Mouse (Mus musculus) natural killer cell, adult 2 months (primary cell): Measurements from ENCODE around the gene Prr9.

ENCODE experiments used
- DNase-seq, 2 experiments: peaks; one replicate each; pipeline ENCODE4 v3.0.0; 2022; ENCODE audit warnings: low spot score in 2 of 2

Gene Prr9

DNA sequence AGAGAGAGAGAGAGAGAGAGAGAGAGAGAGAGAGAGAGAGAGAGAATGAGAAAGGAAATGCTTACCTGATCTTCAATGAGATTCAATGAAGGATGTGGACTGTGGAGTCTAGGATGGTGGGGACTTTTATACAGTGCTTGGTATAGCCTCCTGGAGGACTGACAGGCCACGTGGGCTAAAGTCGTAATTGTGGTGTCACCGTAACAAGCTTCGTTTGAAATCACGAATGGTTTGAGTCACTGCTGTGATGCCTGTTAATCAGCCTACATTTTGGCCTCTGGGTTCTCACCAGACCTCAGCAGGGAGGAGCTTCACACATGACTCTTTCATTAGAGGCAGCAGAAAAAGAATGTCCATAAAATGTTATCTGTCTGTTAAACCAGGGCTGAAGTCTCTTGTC, at the start of gene Prr9:
TSS of gene Prr9 (minus strand) at position 101 of the 400 bp plus-strand sequence.
- no peak for DNase-seq

DNA sequence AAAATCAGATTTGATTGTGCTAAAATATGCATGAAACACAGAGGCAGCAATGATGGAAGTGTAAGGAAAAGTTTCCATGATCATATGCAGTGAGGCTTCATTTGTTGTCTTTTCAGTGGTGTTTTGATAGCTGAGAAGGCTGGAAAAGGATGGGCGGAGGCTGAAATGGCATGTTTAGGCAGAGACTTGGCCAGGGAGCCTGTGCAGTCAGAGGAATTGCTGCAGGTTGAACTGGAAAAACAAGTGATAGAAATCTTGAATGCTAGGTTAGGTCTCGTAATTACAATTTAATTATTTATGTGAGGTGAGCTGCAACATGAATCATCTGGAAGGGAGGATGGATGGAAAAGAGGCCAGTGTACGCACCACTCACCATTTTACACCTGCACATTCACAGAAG, 46.1 kb upstream of the Prr9 start:
- DNase-seq: no peak

DNA sequence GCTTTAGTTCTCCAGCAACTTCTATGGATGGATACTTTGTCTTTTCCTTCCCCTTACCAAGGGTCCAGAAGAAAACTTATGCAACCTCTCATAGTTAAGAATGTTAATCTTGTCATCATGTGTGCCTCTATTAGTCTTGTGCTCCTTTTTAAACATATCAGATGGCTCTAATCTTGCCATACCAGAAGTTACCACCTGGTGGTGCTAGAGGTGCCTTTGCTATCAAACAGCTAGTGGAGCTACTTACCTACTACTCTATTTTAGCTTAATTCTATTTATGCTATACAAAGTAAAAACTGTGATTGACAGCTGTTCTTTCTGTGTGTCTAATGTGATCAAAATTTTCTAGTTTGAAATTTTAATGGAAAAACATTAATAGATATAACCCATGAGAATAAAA, 29.6 kb upstream of the Prr9 start:
- no peak for DNase-seq

DNA sequence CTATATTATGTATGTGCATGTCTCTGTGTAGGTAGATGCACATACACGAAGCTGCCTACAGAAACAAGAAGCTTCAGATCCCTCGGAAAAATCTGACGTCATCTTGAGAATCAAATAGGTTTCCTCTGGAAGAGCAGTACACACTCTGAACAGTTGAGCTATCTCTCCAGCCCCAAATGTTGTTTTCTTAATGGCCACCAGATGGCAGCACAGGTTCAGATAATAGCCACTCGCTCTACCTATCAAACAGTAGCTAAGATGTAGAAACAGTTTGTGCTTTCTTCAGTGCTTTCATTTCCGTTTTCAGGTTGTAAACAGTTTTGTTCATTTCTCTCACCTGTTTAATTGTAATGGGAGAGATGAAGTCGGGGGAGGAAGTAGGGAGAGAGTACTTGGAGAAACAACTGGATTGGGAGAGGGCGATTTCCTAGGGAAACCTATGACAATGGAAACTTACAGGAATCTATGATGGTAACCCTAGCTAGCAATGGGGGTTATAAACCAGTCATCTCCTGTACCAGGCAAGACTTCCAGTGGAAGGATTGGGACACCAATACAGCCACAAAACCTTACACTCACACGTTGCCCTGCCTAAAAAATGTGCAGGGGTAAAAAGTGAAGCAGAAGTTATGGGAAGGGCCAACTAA, 27.0 kb upstream of the Prr9 start:
- DNase-seq: no peak

DNA sequence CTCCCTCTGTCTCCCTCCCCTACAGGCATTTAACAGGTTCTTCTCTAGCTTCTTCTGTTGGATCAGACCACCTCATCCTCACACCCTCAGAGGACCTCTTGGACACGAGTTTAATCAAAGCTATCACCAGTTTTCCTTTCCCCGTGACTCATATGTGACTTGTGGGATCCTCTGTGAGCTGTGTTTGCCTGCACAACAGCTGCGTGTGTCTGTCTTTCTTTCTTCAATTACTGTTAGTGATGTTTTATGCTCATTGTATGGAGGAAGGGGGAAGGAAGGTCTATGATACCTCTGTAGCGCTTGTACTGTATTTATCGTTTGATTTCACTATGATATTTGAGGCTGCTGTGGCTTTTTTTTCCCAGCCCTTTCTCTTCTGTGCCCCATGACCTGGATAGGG, 24.2 kb upstream of the Prr9 start:
- no peak for DNase-seq

DNA sequence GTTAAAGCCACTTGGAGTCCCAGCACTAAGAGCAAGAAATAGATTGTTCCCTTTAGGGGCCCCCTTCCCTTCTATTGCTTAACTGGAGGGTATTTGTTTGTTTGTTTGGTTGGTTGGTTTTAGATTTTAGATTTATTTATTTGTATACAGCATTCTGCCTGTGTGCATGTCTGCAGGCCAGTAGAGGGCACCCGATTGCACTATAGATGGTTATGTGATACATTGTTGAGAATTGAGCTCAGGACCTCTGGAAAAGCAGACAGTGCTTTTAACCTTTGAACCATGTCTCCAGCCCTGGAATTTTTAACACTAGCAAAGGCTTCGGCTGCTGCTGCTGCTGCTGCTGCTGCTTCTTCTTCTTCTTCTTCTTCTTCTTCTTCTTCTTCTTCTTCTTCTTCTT, 23.7 kb upstream of the Prr9 start:
- DNase-seq: no peak

DNA sequence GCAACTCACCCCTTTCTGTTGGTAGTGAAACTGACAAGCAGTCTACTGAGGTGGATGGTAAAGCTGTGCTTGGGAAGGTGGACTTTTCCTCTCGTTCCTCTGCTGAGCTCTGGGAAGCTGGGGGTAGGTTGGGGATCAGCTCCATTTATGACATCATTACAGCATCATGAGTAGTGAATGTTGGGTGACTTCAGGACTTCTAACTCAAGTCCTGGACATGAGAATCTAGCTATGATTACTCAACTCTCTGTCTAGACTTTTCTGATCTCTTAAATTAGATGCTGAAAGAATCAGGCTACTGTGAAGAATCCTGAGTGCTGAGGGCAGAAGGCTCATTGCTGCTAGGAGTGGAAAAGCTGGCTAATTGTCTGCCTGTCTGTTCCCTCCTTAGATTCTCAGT, 18.9 kb upstream of the Prr9 start, which contains the start of gene Lelp1:
TSS of gene Lelp1 (minus strand) at position 101 of the 400 bp plus-strand sequence.
- no peak for DNase-seq

DNA sequence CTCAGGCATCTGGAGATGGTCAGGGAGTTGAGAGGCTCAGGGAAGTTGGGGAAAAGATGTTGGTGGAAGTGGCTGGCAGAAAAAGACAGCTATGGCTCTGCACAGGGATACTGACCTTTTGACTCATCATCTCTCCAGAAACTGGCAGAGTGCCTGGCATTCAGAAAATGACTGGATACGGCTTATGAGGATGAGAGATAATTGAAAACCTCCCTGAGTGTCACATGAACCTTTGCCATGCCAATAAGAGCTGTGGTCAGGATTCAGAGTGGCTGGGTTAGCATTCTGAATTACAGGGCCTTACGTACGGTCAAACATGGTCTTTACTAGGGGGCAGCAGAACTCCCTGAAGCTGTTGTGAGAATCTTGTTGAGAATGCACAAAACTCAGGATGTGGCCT, 2.8 kb downstream of the Prr9 start:
- DNase-seq: no peak

DNA sequence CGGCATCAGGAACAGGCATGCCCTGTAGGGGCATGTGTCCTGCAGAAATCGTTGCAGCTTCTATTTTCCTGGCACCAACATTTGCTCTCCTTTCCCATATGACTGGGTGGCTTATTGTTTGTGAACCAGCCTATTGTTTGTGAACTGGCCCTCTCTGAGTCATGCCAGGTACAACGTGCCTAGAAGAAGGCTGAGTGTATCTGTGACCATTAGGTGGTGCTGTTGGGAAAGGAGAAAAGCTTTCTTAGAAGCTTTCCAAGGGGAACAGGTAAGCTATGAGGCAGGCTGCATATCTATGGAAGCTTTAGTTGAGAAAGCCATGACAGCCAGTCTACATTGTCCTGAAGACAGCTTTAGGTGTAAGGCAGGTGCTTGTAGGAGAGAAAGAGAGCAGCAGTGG, 5.8 kb downstream of the Prr9 start:
- DNase-seq: no peak

DNA sequence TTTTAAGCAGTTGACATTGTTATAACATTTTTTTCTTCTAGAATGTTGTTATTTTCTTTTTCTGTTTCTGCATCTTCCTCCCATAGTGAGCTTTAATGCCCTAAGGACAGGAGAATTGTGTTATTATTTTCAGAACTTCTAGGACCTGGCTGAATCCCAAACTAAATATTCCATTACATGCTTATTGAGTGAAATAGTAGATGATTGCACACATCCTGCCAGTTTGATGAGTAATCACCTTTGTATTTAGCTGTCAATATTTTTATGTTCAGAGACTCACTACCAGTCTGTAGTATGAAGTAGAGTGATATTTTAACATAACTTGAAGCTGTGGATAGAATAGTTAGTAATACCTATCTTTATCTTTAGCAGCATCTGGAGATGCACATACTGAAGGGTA, 12.2 kb downstream of the Prr9 start:
- no peak for DNase-seq

DNA sequence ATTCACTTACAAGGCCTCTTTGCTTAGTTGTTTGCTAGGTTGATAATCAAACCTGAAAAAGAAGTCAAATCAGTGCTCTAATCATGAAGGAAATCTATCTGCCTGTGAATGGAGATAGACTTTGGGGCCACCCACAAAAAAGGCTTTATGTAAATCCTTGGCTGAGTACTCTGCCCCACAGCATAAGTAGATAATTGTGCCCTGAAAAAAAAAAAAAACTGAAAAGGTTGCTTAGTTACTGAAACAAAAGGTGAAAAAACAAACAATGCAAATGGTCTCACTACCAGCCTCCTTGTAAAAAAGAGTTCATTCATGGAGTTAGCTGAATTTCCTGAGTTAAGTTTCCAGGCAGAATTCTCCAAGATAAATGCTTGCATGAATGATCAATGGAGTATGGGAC, 13.0 kb downstream of the Prr9 start:
- DNase-seq: no peak

DNA sequence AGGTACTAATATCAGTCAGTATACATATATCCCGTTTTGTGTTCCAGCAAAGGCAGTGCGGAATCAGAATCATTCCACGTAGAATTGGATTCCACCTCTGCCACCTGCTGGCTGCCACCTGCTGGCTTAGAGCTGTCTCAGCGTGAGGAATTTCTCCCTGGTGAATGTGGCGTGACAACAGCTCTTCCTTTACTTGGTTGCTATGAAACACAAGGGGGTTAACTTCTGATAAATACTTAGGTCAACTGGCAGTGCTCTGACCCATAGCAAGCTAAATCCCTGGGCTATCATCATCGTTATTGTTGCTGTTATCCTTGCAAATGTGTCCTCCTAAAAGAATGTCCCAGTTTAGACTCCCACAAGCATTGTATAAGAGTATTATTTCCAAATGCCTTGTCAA, 17.2 kb downstream of the Prr9 start:
- DNase-seq: no peak

DNA sequence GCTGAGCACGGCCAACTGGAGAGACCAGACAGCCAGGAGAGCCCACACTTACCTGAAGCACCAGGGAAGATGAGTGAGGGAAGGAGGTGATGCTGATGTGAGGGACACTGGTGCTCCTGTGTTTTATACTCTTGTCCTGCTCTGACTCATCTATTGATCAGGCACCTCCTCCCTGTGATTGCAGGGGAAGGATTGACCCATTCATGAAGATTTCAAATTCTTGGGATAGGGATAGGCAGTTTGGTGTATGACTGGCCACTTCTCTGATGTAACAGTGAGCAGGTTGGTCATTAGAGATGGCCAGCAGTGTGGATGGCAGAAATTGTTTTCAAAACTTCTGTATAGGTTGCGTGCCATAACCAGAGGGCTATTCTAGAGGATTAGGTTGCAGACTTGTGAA, 40.7 kb downstream of the Prr9 start, which contains the start of gene Lor:
TSS of gene Lor (minus strand) at position 101 of the 400 bp plus-strand sequence.
- DNase-seq: no peak

DNA sequence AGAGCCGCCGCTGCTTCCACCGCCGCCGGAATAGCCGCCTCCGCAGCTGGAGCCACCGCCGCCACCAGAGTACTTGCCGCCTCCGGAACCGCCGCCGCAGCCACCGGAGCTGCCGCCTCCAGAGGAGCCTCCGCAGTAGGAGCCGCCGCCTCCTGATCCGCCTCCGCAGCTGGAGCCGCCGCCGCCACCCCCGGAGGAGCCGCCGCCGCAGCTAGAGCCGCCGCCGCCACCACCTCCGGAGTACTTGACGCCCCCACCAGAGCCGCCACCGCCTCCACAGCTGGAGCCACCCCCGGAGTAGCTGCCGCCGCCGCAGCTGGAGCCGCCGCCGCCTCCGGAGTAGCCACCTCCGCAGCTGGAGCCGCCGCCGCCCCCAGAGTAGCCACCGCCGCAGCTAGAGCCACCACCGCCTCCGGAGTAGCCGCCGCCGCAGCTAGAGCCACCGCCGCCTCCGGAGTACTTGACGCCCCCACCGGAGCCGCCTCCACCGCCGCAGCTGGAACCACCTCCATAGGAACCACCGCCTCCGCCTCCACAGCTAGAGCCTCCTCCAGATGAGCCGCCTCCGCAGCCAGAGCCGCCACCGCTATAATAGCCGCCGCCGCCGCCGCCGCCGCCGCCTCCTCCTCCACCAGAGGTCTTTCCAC, 42.3 kb downstream of the Prr9 start:
- no peak for DNase-seq

DNA sequence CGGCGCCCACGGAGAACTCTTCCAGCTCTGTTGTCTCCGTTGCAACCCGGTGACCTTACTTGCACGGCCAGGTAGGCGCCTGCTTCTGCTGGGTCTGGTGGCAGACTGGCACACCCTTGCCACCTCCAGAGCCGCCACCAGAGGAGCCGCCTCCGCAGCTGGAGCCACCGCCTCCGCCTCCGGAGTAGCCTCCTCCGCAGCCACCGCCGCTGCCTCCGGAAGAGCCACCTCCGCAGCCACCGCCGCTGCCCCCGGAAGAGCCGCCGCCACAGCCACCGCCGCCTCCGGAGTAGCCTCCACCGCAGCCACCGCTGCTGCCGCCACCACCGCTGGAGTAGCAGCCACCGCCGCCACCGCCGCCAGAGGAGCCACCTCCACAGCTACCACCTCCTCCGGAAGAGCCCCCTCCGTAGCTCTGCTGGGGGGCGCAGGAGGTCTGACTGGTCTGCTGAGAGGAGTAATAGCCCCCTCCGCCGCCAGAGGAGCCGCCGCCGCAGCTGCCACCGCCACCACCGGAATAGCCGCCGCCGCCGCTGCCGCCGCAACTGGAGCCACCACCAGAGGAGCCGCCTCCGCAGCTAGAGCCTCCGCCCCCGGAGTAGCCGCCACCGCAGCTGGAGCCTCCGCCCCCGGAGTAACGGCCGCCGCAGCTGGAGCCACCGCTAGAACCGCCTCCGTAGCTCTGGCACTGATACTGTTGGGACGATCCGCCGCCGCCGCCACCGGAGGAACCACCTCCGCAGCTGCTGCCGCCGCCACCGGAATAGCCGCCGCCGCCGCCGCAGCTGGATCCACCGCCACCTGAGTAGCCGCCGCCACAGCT, 43.1 kb downstream of the Prr9 start:
- no peak for DNase-seq
